Mouse (Mus musculus): ENCODE results near the gene Krt5.

- TF ChIP-seq CTCF (IDR thresholded peaks at IDR 0.05; ENCODE audit: borderline replicate concordance, insufficient read depth, low read length) (no peak), POLR2A (IDR thresholded peaks at IDR 0.05; ENCODE audit: low read depth, low read length) (no peak)
These were observed 13.5 kb downstream of the Krt5 start for GRCm38 (mm10) chr15:101699192-101699591.
